Mouse (Mus musculus) mouse embryonic stem cell (cell line): ENCODE measurements at regions not wholly inside any gene's neighbourhood (a gene's known extent, or its start where the extent isn't known, plus 50 kb on each side); places are given as distances from the start of the nearest gene placed in this dataset.

Source experiments
- in situ Hi-C, 2 experiments: fragments of 300-500 bp; cut with MboI; formaldehyde crosslinking; loops; 1 replicate in 1 of 2; 3 replicates in 1 of 2; pipeline ENCODE4 v1.14.3; 2019 to 2020; ENCODE audit warnings: low sequenced_read_pairs in 2 of 2, low pct_unique_long_range_greater_than_20kb in 1 of 2, mixed read lengths in 1 of 2; ENCODE audit not compliant: unreplicated experiment in 1 of 2

DNA sequence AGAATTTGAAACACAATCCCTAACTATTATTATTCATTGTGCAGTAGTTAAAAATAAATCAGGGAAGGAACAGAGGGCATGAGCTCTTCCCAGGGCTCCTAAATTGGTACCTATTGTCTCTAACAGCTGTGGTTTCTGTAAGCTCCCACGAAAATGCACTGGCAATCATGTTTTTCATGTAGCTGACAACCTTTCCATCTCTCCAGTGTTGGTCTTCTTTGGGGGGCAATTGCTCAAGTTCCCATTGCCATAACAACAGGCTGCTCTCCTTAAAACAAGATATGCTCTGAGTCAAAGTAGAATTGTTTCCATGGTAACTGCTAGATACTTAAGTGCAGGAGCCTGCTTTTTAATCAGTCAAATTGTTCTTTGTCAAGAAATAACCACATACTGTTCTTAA, 322.7 kb downstream of the Fam198b start:
- in situ Hi-C loops, result no loop called here

DNA sequence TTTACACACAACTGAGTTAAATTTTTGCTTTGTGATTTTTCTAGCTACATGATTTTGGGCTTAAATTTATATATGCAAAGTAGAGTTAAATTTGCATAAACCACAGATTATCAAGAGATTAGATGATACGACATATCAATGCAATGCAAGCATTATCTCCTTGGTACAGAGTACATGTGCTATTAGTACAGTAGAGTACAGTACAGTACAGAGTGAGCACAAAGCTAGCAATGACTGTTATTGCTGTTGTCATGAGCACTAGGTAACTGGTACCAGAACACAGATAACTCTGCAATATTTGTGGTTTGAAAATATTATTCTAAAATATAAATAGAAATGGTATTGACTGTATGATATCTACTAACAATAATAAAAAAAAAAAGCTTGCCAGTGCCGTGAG, 323.7 kb downstream of the Fam198b start:
- in situ Hi-C loops, result no loop called here

DNA sequence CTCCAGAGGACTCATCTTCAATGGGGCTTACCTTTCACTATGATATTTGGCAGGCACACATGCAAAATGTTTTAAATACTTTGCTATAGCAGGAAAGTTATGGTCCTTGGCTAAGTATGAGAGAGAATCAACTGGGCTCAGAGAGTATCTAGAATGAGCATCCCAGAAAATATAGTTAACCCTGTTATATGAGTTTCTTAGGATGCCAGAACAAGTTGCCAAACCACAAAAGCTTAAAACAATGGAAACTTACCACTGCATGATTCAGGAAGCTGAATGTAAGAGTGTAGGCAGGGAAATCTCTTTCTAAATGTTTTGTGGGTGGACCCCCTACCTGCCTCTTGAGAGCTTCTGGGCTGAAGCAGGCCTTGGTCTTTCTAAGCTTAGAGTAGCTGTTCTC, 325.3 kb downstream of the Fam198b start:
- in situ Hi-C loops, result no loop called here

DNA sequence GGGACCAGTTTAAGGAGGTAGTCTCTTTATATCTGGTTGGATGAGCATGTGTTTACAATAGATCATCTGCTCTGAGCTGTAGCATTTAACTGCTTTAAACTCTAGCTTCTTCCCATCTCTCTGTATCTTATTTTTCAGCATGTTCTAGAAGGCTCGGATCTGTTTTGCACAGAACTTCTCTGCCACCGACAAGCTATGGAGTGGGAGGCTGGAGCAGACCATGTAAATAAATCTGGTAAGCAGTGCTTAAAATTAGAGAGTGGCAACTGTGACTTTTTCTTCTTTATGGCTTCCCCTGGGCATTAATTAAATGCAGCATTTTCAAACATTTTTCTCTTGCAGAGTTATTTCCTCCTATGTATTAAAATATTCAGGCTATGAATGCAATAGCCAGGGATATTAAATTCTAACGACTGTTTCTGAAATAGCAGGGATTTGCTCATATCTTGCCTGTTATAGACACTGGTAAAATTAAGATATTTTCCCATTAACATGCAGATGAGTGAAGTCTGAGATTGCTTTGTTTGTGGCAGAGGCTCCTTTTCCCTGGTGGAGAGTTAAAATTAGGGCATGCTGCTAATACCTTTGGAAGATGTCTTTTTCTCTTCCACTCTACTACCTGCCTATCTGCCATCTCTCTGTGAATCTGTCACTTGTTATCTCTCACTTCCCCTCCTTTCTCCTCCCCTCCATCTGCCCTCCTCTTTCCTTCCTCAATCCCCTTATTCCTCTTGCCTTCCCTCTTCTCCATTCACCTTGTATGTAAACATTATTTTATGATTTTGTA, 327.2 kb downstream of the Fam198b start:
- in situ Hi-C loops, result no loop called here

DNA sequence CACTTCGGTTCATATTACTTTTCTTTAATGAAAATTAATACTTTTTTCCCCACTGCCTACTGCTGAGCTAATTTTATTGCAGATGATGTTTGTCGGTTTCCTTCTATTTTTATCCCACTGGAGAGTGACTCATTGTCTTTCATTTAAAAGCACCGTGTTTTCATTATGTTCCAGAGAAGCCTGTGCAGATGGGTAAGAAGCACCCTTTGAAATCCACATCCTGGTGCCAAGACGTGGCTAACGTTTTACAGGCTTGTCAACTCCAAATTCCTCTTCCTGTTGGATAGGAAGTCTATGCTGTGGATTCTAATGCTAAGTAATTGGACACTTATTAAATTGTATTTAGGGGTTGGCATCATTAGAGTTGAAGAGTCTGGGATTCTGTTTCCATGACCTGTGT, 364.3 kb downstream of the Fam198b start:
- in situ Hi-C loops, result no loop called here

DNA sequence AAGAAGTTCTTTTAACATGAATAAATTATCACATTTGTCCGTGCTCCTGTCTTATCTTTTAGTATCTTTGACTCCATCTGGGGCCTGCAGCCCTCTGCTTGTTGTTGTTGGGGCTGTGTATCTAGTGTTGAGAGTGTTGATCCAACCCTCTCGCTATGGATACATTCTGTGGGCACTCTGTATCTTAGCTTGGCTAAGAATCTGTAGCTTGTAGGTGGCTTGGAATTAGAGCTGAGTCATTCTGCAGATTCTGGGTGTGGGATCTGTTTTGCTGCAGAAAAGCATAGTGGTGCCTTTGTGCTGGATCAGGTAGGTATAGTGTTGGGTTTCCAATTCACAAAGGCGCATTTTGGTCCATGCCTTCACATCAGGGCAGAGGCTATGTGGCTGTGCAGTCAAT, 365.6 kb downstream of the Fam198b start:
- in situ Hi-C loops, result no loop called here

DNA sequence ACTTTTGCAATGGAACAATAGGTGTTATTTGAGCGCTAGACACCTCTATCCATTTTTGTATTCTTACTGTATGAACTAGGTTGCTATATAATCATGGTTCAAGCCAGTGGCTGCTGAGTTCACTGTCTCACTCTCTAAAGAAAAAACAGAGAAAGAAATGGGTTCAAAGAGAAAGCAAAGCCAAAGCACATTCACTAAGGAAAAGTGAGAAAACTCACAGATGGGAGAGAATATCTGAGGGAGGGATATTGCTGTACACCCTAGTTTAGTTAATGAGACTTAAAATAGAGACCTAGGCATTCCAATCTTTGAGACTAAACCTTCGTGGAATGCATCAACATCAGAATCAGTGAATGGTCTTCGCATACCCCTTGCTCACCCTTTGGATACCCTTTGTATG, 371.0 kb downstream of the Fam198b start:
- in situ Hi-C loops, result no loop called here

DNA sequence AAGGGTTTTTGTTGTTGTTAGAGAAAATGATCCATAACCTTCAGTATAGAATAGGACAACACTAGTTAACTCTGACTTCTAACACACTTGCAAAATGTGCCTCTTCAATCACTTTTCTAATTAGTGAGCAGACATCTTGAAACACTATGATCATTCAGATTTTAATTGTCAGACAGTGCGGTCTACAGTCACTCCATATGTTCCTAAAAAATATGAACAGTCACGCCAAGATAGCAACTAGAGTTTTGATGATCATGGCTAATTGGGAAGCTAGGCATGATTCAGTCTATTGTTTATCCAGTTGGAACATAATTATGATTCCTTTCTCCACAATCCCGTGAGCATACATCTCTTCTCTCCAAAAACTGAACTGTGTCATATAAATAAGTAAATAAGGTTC, 372.1 kb downstream of the Fam198b start:
- in situ Hi-C loops, result no loop called here

DNA sequence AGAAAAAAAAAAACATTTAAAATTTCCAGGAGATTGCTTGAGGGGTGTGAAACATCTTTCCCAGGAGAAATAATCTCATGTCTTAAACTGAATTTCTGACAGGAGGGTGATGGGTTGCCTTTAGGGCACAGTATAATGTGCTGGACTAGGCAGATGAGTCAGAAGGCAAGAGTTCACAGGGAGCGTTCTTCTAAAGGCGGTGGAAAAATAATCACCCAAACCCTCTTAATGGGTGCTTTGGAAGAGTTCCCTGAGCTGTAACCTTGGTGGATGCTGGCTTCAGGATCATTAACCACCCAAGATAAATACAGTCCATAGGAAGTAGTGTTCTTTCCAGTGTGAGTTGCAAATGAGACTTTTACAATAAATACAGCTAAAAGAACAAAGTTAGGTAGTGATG, 378.8 kb downstream of the Fam198b start:
- in situ Hi-C loops, result no loop called here

DNA sequence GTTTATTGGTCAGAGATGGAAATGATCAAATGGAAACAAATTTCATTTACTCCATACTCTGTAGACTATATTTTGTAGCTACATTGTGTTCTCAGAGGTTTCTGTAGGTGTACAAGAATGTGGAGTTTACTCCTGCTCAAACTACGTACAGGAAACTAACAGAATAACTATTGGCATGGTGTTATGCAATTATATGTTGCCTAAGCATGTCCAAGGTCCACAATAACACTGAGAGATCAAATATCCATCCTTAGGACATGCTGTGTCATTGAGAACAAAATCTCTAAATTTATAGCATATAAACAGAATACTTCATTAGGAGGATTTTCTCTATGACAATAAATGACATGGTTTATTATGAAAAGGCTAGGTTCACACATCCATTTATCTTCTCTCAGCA, 400.3 kb downstream of the Fam198b start:
- in situ Hi-C loops, result no loop called here

DNA sequence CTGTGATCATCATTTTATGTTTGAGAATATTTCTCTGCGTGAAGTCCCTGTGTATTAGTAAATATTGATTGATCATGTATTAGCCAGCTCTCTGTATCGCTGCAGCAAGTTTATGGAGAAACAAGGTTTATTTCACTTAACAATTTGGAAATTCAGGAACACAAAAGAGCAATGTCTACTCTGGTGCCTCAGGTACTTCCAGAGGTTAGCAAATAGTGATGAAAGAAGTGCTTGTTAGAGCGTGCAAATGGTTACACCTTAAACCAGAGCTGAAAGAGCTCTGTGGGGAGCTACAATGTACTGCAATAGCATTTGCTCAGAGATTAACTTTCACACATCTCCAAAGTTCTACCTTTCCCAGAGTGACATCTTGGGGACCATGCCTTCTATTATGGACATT, 400.9 kb downstream of the Fam198b start:
- in situ Hi-C loops, result no loop called here

DNA sequence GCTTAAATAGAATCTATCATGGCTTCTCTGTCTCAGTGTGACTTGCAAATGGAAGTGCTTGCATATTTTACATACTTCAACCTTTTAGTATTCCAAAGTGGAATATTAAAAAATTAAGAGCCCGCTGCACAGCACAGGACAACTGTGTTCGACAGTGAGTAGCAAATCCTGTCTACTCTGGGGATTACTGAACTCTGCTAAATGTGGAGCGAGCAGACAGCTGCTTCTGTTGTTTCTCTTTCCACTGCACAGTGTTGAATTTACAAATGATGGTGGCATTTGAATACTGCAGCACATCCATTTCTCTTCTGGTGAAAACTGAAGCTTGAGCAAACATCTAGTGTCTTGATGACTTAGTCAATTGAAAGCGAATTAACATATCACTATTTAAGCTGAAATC, 409.2 kb downstream of the Fam198b start:
- in situ Hi-C loops, result no loop called here

DNA sequence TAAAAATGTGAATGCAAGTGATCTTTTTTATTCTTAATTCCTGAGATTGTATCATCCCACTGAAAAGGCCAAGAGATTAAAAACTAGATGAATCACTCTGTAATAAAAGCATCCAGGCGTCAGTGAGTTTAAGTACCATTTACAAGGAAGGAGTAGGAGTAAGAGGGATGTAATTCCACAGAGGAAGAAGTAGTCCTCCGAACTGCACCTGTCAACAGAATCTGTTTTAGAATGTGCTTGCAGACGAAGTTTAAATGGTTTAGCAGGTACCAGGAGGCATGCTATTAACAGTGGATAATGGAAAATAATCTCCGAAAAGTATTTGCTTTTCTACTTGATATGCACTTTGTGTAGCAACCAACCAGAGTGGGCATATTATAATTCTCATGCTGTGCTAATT, 423.3 kb downstream of the Fam198b start:
- in situ Hi-C loops, result no loop called here

DNA sequence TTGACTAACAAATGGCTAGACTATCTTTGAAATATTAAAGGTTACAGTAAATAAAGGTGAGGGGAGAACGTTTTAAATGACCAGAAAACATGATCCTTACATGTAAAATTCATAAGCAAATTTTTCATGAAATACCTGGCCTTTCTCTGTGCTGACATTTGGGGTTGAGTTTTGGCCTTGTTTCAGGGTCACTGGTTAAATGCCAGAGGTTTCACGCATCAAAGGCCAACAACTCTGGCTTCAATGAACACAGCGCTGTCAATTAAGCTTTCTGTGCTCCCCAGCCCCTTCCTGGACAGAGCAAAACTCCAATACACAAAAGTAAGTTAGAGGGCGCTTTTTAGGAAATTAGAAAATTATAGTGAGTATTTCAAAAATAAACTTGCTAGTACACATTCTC, 425.6 kb downstream of the Fam198b start:
- in situ Hi-C loops, result no loop called here

DNA sequence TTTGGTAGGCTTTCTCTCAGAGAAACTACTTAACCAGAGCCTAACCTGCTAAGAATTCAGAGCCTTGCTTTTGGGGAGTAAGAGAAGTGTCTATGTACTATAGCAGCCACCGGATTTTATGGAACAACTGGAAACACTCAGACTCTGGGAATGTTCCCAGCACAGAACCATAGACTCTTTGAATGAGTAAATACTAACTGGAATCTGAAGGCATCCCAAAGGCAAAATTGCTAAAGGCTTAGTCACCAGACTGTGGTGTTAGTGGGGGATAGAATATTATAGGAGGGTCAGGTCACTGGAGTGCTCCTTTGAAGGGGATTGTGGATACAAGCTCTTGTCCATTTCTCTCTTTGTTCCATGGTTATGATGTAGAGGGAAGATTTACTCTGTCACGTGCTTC, 427.4 kb downstream of the Fam198b start:
- in situ Hi-C loops, result no loop called here

DNA sequence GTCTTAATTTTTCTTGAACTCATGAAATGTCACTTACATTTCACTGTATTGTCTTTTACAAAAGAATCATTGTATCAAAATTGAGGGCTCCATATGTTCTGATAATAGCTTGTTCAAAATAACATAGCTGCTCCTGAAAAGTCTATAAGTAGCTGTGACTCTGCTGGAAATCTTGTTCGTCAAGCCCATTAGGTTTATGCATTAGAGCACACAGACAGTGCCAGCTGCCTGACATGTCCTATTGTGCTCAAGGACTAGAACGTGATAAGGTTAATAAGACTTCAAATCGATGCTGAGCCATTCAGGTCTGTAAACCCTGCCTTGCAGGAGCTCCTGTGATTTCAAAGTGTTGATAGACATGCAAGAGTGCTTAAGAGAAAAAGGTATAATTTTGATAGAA, 438.0 kb downstream of the Fam198b start:
- in situ Hi-C loops, result no loop called here

DNA sequence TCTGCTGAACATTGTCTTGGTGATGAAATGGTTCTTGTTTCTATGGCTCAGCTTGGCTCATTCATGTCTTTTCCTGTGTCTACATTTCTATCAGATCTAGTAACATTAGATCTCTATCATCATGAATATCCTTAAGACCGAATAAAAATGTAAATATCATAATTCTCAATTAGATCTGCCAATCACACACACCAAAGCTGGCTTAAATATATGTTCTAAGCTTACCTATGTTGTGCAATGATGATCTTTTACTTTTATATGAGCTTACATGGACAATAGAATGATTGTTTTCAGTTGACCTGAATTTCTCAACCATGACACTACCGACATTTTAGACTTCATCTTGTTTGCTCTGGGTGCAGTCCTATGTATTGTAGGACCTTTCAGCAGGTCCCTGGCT, 440.4 kb downstream of the Fam198b start:
- in situ Hi-C loops, result no loop called here

DNA sequence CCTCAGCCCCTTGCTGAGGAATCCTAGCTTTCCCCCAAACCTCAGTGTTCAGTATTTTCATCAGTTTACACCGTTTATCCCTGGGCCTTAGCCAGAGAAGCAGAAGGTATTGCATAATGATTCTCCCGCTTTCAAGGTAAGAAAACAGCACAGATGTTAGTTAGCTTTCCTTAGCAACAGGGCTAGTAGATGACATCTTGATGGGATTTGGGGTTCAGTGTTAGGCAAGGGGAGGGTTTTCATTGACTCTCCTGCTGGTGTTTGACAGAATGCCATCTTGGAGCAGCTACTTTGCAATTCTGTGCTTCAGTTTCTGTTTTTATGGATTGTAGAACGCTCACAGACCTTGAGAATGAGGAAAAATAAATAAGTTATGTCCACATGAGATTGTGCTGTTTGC, 447.4 kb downstream of the Fam198b start:
- in situ Hi-C loops, result no loop called here

DNA sequence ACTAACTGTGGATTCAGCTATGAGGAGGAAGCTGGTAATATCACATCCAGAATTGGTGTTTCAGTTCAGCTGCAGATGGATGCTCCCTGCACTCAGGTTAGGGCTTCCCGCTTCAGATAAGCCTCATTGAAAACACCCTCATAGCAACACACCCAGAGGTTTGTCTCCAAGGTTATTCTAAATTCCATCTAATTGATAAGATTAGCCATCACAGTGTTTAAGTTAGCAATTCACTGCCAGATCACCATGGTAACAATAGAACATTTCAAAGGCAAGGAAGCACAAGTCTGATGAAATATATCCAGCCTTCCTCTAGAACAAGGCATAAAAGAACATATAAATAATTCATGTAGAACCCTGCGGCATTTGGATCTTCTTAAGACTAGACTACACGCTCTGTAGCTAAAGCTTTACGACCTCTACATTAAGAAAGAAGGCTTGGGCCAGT, 450.1 kb downstream of the Fam198b start:
- in situ Hi-C loops, result no loop called here

DNA sequence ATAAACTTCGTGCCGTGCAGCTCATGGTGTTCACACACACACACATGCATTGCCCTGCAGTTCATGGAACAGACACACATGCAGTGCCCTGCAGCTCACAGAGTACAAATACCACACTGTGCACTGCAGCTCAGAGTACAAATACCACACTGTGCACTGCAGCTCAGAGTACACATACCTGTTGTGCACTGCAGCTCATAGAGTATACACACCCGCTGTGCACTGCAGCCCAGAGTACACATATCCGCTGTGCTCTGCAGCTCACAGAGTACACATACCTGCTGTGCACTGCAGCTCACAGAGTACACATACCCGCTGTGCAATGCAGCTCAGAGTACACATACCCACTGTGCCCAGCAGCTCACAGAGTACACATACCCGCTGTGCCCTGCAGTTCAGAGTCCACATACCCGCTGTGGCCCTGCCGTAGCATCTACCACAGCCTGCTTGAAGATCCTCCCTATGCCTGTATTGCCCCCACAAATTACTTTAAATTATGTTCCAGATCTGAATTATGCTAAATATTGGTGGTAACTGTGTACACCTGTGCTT, 451.9 kb downstream of the Fam198b start:
- in situ Hi-C loops, result no loop called here
